Mouse (Mus musculus): ENCODE results near the gene Fxyd1.

- no peak for TF ChIP-seq CTCF (IDR thresholded peaks at IDR 0.05; ENCODE audit: low read depth, low read length)
- TF ChIP-seq POLR2A (IDR thresholded peaks at IDR 0.05; ENCODE audit: extremely low read depth, insufficient read depth, low read length): no peak
Measured at GRCm38 (mm10) chr7:31033409-31034165, 23.4 kb downstream of the Fxyd1 start.
